ENCODE assay signal across 14 mouse cellular contexts in the genomic region with DNA sequence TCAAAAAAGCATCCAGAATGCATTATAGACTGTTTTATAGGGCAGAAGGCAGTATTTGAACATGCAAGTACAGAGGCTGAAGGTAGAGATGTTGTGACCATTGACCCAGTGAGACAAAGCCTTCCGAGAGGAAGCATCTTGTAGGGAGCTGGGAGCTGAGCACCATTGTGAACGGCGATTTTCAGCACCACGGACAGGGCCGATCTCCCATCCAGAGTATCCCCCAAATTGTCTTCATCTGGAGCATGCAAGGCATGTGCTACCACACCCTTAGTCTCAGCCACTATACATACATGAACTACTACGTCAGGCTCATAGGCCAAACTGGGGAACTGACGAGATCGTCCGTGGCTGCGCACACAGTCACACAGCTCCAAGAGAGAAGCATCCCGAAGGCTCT. TPM values are rescaled to one million over a fixed set of nuclear protein-coding genes. Genes with fewer than 3 reads are reported as not detected.
DNase-seq lines count a peak whose midpoint lies in the region; ATAC-seq lines count a peak whose summit lies in the region.
"Had no signal": no experiment of that assay in that cellular context is flagged by ENCODE, and none has a peak within 500 bp of the region (broad histone marks: within the 10 kb centered on the region; RNA-seq: fewer than 3 reads in every experiment).

No protein-coding gene starts in this region.

- ATAC-seq in heart, embryonic 11.5 days (replicated peaks; ENCODE audit: insufficient number of reproducible peaks, low FRiP score, low TSS enrichment) = no peak
- ATAC-seq in heart, embryonic 12.5 days (ENCODE audit: insufficient number of reproducible peaks, low FRiP score) = no peak
- ATAC-seq: lung, postnatal 0 days had no signal

- no peaks in the 10 kb centered on the region for H3K9me3 ChIP-seq in heart, embryonic 11.5 days (replicated peaks; ENCODE audit: control insufficient read depth, low read length)
- H3K9me3 ChIP-seq in heart, embryonic 12.5 days (replicated peaks) = no peaks in the 10 kb centered on the region

- H3K4me1 ChIP-seq in heart, embryonic 11.5 days (ENCODE audit: control insufficient read depth, insufficient read depth, low read length) = peaks cover 2% of the 10 kb centered on the region
- H3K4me1 ChIP-seq in heart, embryonic 12.5 days (replicated peaks) = peaks cover 13% of the 10 kb centered on the region

- no peak overlapping the region for H3K4me3 ChIP-seq in heart, embryonic 11.5 days (ENCODE audit: low read depth, low read length)
- no peak overlapping the region for H3K4me3 ChIP-seq in heart, embryonic 12.5 days

- peak; percentile 55 for DNase-seq in heart, postnatal 4 days
- DNase-seq in 3T3-L1 (ENCODE audit: low read depth, low spot score) = peak; percentile 51
- DNase-seq in NIH3T3 (ENCODE audit: low read depth) = peak; percentile 73
- peak; percentile 73 for DNase-seq in forelimb bud, embryonic 11.5 days (ENCODE audit: low read depth, low spot score)
- no peak for DNase-seq in urinary bladder, postnatal 10 days (ENCODE audit: low spot score)
- no peak for DNase-seq in cerebellum, adult 11-12 months
- DNase-seq: cerebellum, adult 9-11 months; gastrocnemius, postnatal 10 days; kidney, adult 9 months had no signal

- WGBS in heart, embryonic 11.5 days (ENCODE audit: insufficient replicate concordance) = 39% methylated on average over 11 of the region's 11 CpGs
- WGBS in heart, embryonic 12.5 days = 34% methylated on average over 11 of the region's 11 CpGs

- no peak overlapping the region for H3K27ac ChIP-seq in heart, embryonic 11.5 days (ENCODE audit: low read depth, low read length)
- H3K27ac ChIP-seq in heart, embryonic 12.5 days (ENCODE audit: poor library complexity, severe bottlenecking) = no peak overlapping the region

- no peak overlapping the region for H3K4me2 ChIP-seq in heart, embryonic 11.5 days
- no peak overlapping the region for H3K4me2 ChIP-seq in heart, embryonic 12.5 days

- H3K9ac ChIP-seq in heart, embryonic 11.5 days (ENCODE audit: low read depth, low read length) = no peak overlapping the region
- no peak overlapping the region for H3K9ac ChIP-seq in heart, embryonic 12.5 days

- H3K36me3 ChIP-seq in heart, embryonic 11.5 days (ENCODE audit: control insufficient read depth, insufficient read depth, low read length) = no peaks in the 10 kb centered on the region
- no peaks in the 10 kb centered on the region for H3K36me3 ChIP-seq in heart, embryonic 12.5 days

- H3K27me3 ChIP-seq in heart, embryonic 11.5 days (ENCODE audit: control insufficient read depth, insufficient read depth, low read length) = 0 out of 2 replicates have a peak, but pooled peaks cover 3% of the 10 kb centered on the region
- peaks cover 6% of the 10 kb centered on the region; the same call in 1 of the 2 replicates for H3K27me3 ChIP-seq in heart, embryonic 12.5 days (replicated peaks)

RNA-seq across cellular contexts. Expression of a gene that starts 16.4 kb away (rescaled TPM):
- total RNA-seq in heart, postnatal 4 days (2021) = 10 to 100 TPM; 46.8 to 49.3 TPM
- polyA plus RNA-seq in heart, embryonic 11.5 days (2014; fragmentation: Nextera tagmentation; extraction: Ambion mirVana) = 16.4 and 16.5 TPM in 2 replicates
- 24.6 and 24.9 TPM in 2 replicates for polyA plus RNA-seq in heart, embryonic 12.5 days (2016; fragmentation: Nextera tagmentation; extraction: Ambion mirVana)

RNA-seq across cellular contexts. Expression of a gene that starts 20.6 kb away (rescaled TPM):
- 10 to 100 TPM; 80.9 to 82.5 TPM for total RNA-seq in heart, postnatal 4 days (2021)
- polyA plus RNA-seq in heart, embryonic 11.5 days (2014; fragmentation: Nextera tagmentation; extraction: Ambion mirVana) = 40.1 and 50.2 TPM in 2 replicates
- polyA plus RNA-seq in heart, embryonic 12.5 days (2016; fragmentation: Nextera tagmentation; extraction: Ambion mirVana) = 46.9 and 49.6 TPM in 2 replicates

RNA-seq across cellular contexts. Expression of a gene that starts 28.4 kb away (rescaled TPM):
- 100 to 1,000 TPM; 736 to 787 TPM for total RNA-seq in heart, postnatal 4 days (2021)
- 305 and 336 TPM in 2 replicates for polyA plus RNA-seq in heart, embryonic 11.5 days (2014; fragmentation: Nextera tagmentation; extraction: Ambion mirVana)
- 276 and 282 TPM in 2 replicates for polyA plus RNA-seq in heart, embryonic 12.5 days (2016; fragmentation: Nextera tagmentation; extraction: Ambion mirVana)
- total RNA-seq: gastrocnemius, postnatal 10 days; left cerebral cortex, postnatal 25 days had no signal
- polyA plus RNA-seq: lung, postnatal 0 days; urinary bladder, adult 2 months had no signal

RNA-seq across cellular contexts. Expression of a gene that starts 43.4 kb away (rescaled TPM):
- 1,000 to 10,000 TPM; 1,585 to 1,953 TPM for total RNA-seq in heart, postnatal 4 days (2021)
- 5,496 and 5,973 TPM in 2 replicates for polyA plus RNA-seq in heart, embryonic 11.5 days (2014; fragmentation: Nextera tagmentation; extraction: Ambion mirVana)
- 5,688 and 5,948 TPM in 2 replicates for polyA plus RNA-seq in heart, embryonic 12.5 days (2016; fragmentation: Nextera tagmentation; extraction: Ambion mirVana)
- total RNA-seq: gastrocnemius, postnatal 10 days had no signal

RNA-seq across cellular contexts. Expression of a gene that starts 52.6 kb away (rescaled TPM):
- total RNA-seq in heart, postnatal 4 days (2021) = 100 to 1,000 TPM; 505 to 526 TPM
- polyA plus RNA-seq in heart, embryonic 11.5 days (2014; fragmentation: Nextera tagmentation; extraction: Ambion mirVana) = 61.8 and 95.4 TPM in 2 replicates
- polyA plus RNA-seq in heart, embryonic 12.5 days (2016; fragmentation: Nextera tagmentation; extraction: Ambion mirVana) = 121 and 123 TPM in 2 replicates

Comparison
In these comparisons a context has a peak if more than half of its experiments do, and no peak if none do; other contexts are left out.
1. DNase-seq: peak in heart, postnatal 4 days (single experiment), 3T3-L1 (single experiment), NIH3T3 (single experiment) and forelimb bud, embryonic 11.5 days (single experiment); none in urinary bladder, postnatal 10 days (single experiment) and cerebellum, adult 11-12 months (single experiment).